Mouse (Mus musculus) liver, adult (tissue): ENCODE results near the gene Slc24a5.

Source experiments
- GATA4 ChIP-seq: IDR thresholded peaks from 2 replicates; pipeline ENCODE4 v1.6.1; 2014; ENCODE audit warnings: mild to moderate bottlenecking, low read length; ENCODE audit not compliant: insufficient replicate concordance

Gene Slc24a5

DNA sequence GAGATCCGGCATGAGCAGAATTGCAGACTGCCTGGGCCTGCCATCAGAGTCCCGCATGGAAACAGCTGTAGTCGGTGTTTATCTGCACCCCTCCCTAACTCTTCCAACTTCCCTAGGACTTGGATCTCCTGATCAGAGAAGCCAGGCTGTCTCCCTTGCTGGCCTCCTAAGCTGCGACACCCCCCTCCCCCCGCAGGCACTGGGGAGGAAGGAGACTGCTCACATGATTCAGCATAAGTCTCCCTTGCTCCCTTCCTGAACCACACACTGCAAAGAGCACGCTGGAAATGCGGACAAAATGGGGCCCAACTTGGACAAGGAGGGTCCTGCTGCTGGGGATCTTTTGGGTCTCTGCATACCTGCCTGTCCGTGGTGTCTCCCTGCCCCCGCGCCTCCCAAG, at the start of gene Slc24a5:
Gene Slc24a5 (plus strand): TSS at position 231 of the 400 bp plus-strand sequence.
- TF ChIP-seq GATA4, result peak; percentile 21; the same call in 1 of the 2 replicates

DNA sequence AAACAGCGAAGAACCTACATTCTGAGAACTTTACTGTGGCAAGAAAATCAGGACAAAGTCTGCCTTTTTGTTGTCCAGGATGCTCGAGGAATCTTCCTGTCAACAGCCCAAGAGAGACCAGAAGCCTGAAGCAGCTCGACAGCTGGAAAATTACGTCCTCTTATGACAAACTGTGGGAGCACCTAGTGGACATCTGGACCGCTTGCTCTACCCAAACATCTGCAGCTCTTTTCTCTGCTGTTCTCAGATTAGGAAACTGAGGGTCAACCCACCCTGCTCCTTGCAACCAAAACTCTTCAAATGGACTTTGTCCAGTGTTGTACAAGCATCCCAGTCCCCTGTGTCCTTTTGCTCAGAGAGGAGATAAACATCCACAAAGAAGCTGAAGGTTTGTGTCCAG, 43.5 kb upstream of the Slc24a5 start:
- no peak for TF ChIP-seq GATA4

DNA sequence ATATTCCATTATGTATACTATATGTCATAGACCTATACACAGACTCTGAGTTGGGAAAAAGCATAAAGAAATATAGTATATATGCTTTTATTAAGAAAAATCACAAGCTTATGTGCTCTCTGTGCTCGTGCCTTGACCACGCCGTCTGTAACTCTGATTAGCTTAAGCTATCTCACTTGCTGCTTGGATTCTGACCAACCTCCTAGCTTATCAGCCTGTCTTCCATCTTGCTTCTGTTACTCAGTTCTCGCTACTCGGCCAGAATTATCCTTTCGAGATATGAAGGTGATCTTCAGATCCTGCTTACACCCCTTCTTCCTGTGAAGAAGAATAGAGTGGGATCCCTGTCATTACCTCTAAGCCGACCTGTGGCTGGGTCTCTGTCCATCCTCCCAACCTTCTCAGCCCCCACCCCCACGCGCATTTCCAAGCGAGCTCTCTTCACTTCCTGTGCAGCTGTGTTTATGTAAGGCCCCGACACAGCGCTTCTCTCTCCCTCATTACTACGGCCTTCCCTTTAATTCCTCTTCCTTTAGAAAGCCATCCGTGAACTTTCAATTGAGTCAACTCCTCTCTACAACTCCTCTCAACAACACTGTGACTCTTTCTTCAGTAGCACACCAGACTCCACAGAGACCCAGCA, 41.4 kb upstream of the Slc24a5 start:
- TF ChIP-seq GATA4, result peak; percentile 32; the same call in 1 of the 2 replicates

DNA sequence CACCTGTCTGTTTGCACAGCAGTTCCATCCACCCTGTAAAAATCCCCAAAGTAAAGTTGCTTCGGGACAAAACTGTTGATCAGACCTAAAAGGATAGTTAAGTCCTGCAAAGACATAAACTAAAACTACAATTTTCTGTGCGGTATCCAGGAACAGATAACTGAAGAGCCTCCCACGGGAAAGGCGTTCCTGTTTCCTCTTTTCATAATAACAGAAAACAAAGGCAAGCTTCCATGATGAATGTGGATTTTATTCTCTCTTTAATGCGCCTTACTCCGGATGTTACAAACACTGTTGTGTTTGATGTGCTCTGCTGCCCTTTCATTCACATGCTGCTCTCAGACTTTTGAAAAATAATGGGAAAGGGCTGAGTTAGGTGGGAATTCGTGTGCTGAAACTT, 37.3 kb upstream of the Slc24a5 start:
- TF ChIP-seq GATA4, result no peak

DNA sequence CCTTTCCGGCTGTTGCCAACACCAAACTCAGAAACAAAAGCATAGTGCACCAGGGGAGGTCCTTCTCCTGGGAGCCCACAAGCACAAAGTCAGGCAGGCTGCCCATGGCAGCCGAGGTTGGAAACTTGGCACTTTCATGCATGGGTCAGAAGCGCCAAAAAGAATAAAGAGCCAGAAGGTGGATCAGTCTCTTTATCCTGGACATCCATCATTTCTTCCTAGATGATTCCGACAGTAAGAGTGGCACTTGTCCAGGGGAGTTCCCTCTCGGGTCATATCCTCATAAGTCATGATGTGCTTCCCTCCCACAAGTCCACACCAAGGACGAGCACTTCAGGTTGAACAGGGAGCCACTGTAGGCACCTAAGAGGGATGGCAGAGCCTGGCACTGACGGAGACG, 36.8 kb upstream of the Slc24a5 start:
- no peak for TF ChIP-seq GATA4

DNA sequence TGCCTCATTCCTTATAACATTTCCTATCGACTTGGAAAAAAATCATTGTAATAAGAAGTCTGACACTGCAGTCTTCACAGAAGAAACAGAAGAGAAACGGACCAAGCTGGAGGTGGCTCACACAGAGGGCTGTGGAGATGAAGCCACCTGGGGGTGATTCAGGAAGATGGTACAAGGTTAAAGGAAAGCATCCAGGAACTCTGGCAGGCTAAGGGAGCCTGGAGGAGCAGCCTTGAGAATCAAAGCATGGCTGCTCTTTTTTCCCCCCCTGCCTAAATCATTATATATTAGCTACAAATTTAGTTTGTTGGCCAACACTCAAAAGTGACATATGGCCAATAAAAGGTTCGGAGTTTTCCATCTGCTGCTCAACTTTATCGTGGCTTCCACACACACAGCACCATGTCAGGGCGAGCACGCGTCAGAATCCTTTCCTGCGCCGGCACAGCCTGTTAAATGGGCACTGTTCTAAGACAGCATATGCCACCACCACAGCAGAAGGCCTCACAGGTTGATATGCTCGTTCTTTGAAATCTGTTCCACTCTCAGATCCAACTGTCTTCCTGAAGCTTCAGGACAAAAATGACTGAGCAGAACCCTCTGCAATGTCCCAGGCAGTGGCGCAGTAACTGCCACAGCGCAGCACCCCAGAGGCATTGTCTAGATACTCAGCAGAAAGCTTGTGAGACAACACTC, 36.2 kb upstream of the Slc24a5 start:
- no peak for TF ChIP-seq GATA4

DNA sequence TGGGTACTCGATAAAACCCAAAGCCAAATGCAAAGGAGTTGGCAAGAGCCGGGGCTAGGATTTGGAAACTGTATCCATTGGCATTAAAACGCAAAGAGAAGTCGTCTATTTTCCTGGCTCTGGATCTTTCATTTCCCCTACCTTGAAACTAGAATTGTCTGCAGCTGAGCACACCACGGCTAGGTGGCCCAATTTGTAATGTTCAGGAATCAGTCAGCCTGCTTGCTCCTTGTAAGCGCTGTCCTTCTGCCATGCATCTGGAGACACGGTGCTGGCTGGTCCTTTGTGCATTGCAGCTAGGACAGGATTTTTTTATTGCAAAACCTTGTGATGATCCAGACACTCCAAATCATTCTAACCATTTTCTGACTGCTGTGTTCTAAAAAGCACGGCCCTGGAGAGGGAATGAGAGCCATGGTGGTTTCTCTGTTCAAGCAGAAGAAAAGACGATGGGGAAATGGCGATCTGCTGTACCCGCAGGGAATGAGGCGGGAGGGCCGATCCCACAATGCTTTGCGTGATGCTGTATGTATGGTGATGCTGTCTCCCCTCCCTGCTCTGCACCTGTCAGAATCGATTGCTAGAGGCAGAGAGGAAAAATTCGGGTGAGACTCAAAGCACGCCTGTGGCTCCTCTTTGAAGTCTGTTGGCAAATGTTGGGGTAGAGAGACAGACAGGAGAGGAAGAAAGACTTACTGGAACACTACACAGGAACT, 35.5 kb upstream of the Slc24a5 start:
- TF ChIP-seq GATA4, result no peak

DNA sequence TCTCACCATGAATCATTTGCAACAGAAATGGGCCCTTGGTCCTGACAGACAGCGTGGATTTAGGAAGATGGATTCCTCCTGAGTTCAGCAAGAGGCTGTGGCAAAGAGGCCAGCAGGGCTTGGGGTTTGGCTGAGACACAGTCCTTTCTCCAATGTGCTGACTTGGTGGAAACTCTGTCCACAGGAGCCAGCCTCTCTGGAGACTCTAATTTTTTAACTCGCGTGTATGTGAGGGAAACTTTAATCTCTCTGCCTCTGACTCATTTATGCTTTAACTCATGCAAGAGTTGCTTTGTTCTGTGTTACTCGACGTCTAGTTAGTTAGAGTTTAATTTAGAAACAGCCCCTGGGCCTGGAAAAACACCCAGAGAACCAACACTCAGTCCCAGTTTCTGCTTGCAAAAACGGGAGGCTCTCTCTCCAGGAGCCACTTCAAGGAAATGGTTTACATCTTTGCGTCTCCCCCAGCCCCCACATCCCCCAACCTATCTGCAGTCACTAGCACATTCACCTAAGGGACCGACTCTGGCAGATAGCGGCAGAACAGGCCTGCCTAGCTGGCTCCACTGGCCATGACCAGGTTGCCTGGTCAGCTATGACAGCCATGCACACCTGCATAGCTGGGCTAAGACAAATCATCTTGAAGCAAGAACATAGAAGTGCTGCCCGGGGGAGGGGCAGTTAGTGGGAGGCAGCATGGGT, 34.7 kb upstream of the Slc24a5 start:
- no peak for TF ChIP-seq GATA4

DNA sequence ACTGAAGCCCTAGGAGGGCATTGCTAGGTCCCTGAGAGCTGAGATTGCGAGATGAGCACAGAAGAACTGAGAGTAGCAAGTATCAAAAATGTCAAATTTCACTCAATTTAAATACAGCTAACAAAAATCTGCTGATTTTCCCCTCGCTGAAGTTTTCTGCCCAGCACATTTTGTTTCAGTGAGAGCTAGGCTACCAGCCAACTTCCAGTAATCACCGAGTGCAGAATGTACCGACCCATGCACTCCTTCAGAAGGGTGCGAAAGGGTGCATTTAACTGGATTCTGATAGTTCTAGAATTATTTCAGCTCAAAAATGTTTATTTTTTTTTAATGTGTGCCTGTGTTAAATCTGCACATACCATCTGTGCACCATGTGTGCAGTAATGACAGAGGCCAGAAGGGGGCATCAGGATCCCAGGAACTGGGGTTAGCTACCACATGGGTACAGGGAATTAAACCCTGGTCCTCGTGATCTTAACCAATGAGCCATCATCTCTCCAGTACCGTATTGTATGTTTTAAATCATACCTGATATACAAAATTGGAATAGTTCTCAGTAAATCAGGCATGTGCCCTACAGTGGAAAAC, 12.5 kb upstream of the Slc24a5 start:
- no peak for TF ChIP-seq GATA4

DNA sequence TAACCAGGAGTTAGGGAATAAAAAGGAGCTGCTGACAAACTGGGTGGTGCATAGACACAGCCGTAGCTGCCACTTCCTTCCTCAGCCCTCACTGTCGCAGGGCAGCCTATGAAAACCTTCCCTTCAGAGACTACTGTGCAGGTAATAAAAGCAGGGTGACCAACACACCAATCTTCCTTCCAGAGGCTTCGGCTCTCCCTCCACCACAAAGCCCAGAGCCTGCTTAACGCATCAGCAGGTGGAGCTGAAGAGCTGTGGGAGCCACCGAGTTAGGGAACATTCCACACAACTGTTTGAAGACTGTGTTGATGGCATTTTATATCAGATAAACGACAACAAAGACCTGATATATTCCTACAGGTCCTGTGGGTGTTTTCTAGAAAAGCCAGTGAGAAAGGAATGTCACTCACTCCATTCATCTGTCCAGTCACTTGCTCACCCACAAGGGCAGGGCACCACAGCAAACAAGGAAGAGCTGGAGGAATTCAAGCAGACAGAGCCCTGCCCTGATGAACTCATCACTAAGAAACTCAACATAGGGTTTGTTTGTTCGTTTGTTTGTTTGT, 10.6 kb upstream of the Slc24a5 start:
- TF ChIP-seq GATA4, result no peak

DNA sequence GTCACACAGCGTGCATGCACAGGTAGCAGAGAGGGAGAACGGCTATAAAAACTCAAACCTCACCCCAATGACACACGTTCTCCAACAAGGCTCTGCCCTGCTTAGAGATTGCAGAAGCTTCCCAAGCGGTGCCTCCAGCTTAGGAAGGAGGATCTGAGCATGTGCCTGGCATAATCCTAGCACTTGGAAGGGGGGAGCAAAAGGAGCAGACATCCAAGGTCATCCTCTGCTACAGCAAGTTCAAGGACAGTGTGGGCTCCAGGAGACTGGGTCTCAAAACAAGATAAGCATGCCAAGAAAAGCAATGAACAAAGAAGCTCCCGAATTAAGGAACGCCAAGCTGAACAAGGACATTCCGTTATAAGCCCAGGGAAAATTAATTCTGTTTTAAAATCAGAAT, 6.5 kb upstream of the Slc24a5 start:
- TF ChIP-seq GATA4, result no peak

DNA sequence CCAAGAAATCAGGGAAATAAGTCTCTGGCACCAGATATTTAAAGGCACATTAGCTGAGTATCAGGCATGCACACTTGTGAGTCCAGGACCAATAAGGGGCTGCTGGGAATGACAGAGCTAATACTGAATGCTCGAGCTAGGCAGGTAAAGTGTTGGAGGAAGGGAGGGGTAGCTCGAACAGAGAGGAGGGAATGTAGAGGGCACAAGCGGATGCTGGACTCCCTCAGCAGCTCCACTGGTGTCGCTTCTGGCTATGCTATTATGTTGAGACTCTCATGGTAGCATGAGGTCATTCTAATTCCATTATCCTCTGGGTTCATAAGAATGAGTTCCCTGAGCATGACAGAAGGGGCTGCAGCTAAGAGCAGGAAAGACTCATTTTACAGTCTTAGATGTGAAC, 5.0 kb upstream of the Slc24a5 start:
- TF ChIP-seq GATA4, result no peak

DNA sequence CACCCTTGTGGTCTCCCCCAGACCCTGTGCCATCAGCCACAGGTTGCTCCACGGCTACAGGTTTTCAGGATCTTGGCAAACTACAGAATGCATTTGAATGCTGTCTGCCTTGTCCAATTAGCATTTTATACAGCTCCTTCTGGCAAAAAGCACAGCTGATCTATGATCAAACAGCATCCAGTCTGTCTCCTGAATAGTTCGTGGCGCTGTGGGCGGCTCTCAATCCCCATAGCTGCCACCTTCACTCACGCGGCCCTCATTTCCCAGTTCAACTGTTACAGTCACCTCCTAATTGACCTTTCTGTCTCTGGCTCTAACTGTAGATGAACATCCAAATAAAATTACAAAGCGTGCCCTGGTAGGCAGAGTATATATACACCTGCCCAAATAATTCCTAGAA, 551 bp upstream of the Slc24a5 start:
- TF ChIP-seq GATA4, result no peak

DNA sequence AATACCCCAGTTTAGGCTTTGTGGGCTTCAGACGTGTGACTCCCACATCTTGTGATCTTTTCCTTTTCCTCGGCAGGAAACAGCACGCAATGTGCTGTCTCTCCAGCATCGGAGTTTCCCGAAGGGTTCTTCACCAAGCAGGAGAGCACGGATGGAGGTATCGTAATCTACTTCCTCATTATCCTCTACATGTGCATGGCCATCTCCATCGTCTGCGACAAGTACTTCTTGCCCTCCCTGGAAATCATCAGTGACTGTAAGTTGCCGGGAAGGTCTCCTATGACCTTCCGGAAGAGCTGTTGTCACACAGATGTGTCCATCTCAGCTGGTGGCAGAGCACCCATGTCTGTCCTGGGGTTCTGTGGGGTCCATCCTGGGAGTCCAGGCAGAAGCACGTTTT, 772 bp downstream of the Slc24a5 start:
- TF ChIP-seq GATA4, result no peak
